ENCODE assay signal across 8 mouse cellular contexts in genomic region chr2:154603638-154604153, GRCm38 (mm10). TPM values are rescaled to one million over a fixed set of nuclear protein-coding genes. Genes with fewer than 3 reads are reported as not detected.
A peak's percentile ranks its signal among the peaks of the same experiment; 100 is the strongest.
DNase-seq lines count a peak whose midpoint lies in the region; ATAC-seq and TF ChIP-seq lines count a peak whose summit lies in the region.

Gene Pxmp4, minus strand, starts transcription at chr2:154603708.

- no peak for TF ChIP-seq CTCF in liver, embryonic 14.5 days (IDR thresholded peaks at IDR 0.05; ENCODE audit: low read depth)
- TF ChIP-seq CTCF in stomach, postnatal 0 days (IDR thresholded peaks at IDR 0.05; ENCODE audit: low read depth), result no peak

- peak within 1 kb of the TSS; percentile 87 for H3K27ac ChIP-seq in forebrain, embryonic 10.5 days
- H3K27ac ChIP-seq in heart, embryonic 15.5 days, result peak within 1 kb of the TSS; percentile 73
- H3K27ac ChIP-seq in liver, embryonic 14.5 days, result peak within 1 kb of the TSS; percentile 92
- no peak within 1 kb of the TSS for H3K27ac ChIP-seq in neural tube, embryonic 11.5 days (ENCODE audit: low read depth, low read length)
- H3K27ac ChIP-seq in stomach, postnatal 0 days (replicated peaks), result peak within 1 kb of the TSS; percentile 93

- H3K9ac ChIP-seq in heart, embryonic 15.5 days, result peak within 1 kb of the TSS; percentile 78
- H3K9ac ChIP-seq in liver, embryonic 14.5 days (replicated peaks), result peak within 1 kb of the TSS; percentile 93
- H3K9ac ChIP-seq in neural tube, embryonic 11.5 days (ENCODE audit: low read length), result peak within 1 kb of the TSS; percentile 67
- peak within 1 kb of the TSS; percentile 96 for H3K9ac ChIP-seq in stomach, postnatal 0 days (ENCODE audit: low read length)

- ATAC-seq in heart, embryonic 15.5 days (replicated peaks; ENCODE audit: insufficient number of reproducible peaks, insufficient read depth, low FRiP score, low read depth), result peak; percentile 100
- ATAC-seq in liver, embryonic 14.5 days (ENCODE audit: insufficient read depth), result peak; percentile 100
- peak; percentile 100 for ATAC-seq in neural tube, embryonic 11.5 days (ENCODE audit: insufficient read depth, low FRiP score, low TSS enrichment)
- peak; percentile 100 for ATAC-seq in stomach, postnatal 0 days (ENCODE audit: low FRiP score, low TSS enrichment)

- no peak for TF ChIP-seq EP300 in liver, embryonic 14.5 days (IDR thresholded peaks at IDR 0.05; ENCODE audit: low read depth)
- TF ChIP-seq EP300 in stomach, postnatal 0 days (optimal IDR thresholded peaks at IDR 0.05), result no peak

- 1% methylated on average over 13 of the region's 13 CpGs for WGBS in forebrain, embryonic 10.5 days
- under 1% methylated on average over 13 of the region's 13 CpGs for WGBS in heart, embryonic 15.5 days
- under 1% methylated on average over 13 of the region's 13 CpGs for WGBS in liver, embryonic 14.5 days (ENCODE audit: insufficient replicate concordance)
- 2% methylated on average over 13 of the region's 13 CpGs for WGBS in neural tube, embryonic 11.5 days
- under 1% methylated on average over 13 of the region's 13 CpGs for WGBS in stomach, postnatal 0 days

- no peaks in the 10 kb centered on the region for H3K36me3 ChIP-seq in forebrain, embryonic 10.5 days (replicated peaks)
- H3K36me3 ChIP-seq in heart, embryonic 15.5 days, result no peaks in the 10 kb centered on the region
- no peaks in the 10 kb centered on the region for H3K36me3 ChIP-seq in liver, embryonic 14.5 days (replicated peaks; ENCODE audit: control insufficient read depth, insufficient read depth, low read depth)
- H3K36me3 ChIP-seq in neural tube, embryonic 11.5 days (ENCODE audit: control insufficient read depth, insufficient read depth, low read length), result no peaks in the 10 kb centered on the region
- no peaks in the 10 kb centered on the region for H3K36me3 ChIP-seq in stomach, postnatal 0 days (ENCODE audit: control insufficient read depth, insufficient read depth, low read length)

- peaks cover 16% of the 10 kb centered on the region for H3K4me1 ChIP-seq in forebrain, embryonic 10.5 days
- peaks cover 12% of the 10 kb centered on the region for H3K4me1 ChIP-seq in heart, embryonic 15.5 days (replicated peaks)
- H3K4me1 ChIP-seq in liver, embryonic 14.5 days (replicated peaks; ENCODE audit: control insufficient read depth in 2 of 2, insufficient read depth in 2 of 2, low read length in 1 of 2), result peaks cover 14 to 21% of the 10 kb centered on the region in 2 experiments
- no peaks in the 10 kb centered on the region for H3K4me1 ChIP-seq in neural tube, embryonic 11.5 days (ENCODE audit: control insufficient read depth, insufficient read depth, low read length)
- no peaks in the 10 kb centered on the region; the same call in 1 of the 2 replicates for H3K4me1 ChIP-seq in stomach, postnatal 0 days (replicated peaks; ENCODE audit: control insufficient read depth, insufficient read depth)

- DNase-seq in CD8-positive naive resting alpha-beta T cell, adult 2 months (ENCODE audit: low read depth in 2 of 2, low spot score in 2 of 2), result peak; percentile 94 to 98
- peak; percentile 98 for DNase-seq in c-Kit-positive CD71-negative TER-119-negative erythroid progenitor cells, embryonic 14.5 days (ENCODE audit: low read depth)
- DNase-seq in forebrain, embryonic 10.5 days (ENCODE audit: extremely low spot score, low spot score), result peak; percentile 90
- peak; percentile 99 to 100 for DNase-seq in kidney, postnatal 25 days
- peak; percentile 99 for DNase-seq in liver, embryonic 14.5 days (ENCODE audit: low read depth in 3 of 3, low spot score in 3 of 3)
- peak; percentile 96 for DNase-seq in neural tube, embryonic 11.5 days (ENCODE audit: low spot score)
- peak; percentile 97 for DNase-seq in stomach, postnatal 0 days (ENCODE audit: low spot score)

- no peaks in the 10 kb centered on the region for H3K9me3 ChIP-seq in forebrain, embryonic 10.5 days
- H3K9me3 ChIP-seq in heart, embryonic 15.5 days (replicated peaks), result no peaks in the 10 kb centered on the region
- no peaks in the 10 kb centered on the region for H3K9me3 ChIP-seq in liver, embryonic 14.5 days (ENCODE audit: control insufficient read depth, low read length)
- no peaks in the 10 kb centered on the region for H3K9me3 ChIP-seq in neural tube, embryonic 11.5 days (ENCODE audit: control insufficient read depth, low read length)
- no peaks in the 10 kb centered on the region for H3K9me3 ChIP-seq in stomach, postnatal 0 days (ENCODE audit: control insufficient read depth, low read length)

- H3K4me3 ChIP-seq in forebrain, embryonic 10.5 days, result peak within 1 kb of the TSS; percentile 77
- H3K4me3 ChIP-seq in heart, embryonic 15.5 days, result peak within 1 kb of the TSS; percentile 69
- peak within 1 kb of the TSS; percentile 70 to 87 for H3K4me3 ChIP-seq in liver, embryonic 14.5 days (ENCODE audit: insufficient read depth in 1 of 2, low read depth in 2 of 2, low read length in 2 of 2)
- H3K4me3 ChIP-seq in neural tube, embryonic 11.5 days (ENCODE audit: low read depth, low read length), result peak within 1 kb of the TSS; percentile 53
- H3K4me3 ChIP-seq in stomach, postnatal 0 days (ENCODE audit: low read depth, low read length), result peak within 1 kb of the TSS; percentile 86

- peak within 1 kb of the TSS; percentile 68 for H3K4me2 ChIP-seq in heart, embryonic 15.5 days
- H3K4me2 ChIP-seq in liver, embryonic 14.5 days (ENCODE audit: low read depth), result peak within 1 kb of the TSS; percentile 95
- peak within 1 kb of the TSS; percentile 56 for H3K4me2 ChIP-seq in neural tube, embryonic 11.5 days (ENCODE audit: low read depth)
- peak within 1 kb of the TSS; percentile 85 for H3K4me2 ChIP-seq in stomach, postnatal 0 days (replicated peaks; ENCODE audit: low read depth)

- H3K27me3 ChIP-seq in forebrain, embryonic 10.5 days (ENCODE audit: poor library complexity, severe bottlenecking), result peaks cover 4% of the 10 kb centered on the region
- H3K27me3 ChIP-seq in heart, embryonic 15.5 days, result peaks cover 4% of the 10 kb centered on the region; the same call in 1 of the 2 replicates
- H3K27me3 ChIP-seq in liver, embryonic 14.5 days (ENCODE audit: control insufficient read depth, insufficient read depth, low read length), result no peaks in the 10 kb centered on the region
- H3K27me3 ChIP-seq in neural tube, embryonic 11.5 days (ENCODE audit: control insufficient read depth, insufficient read depth, low read length), result no peaks in the 10 kb centered on the region
- no peaks in the 10 kb centered on the region for H3K27me3 ChIP-seq in stomach, postnatal 0 days (ENCODE audit: control insufficient read depth, insufficient read depth, low read length)

RNA-seq across cellular contexts. Expression of gene Pxmp4, which starts in this region (rescaled TPM):
- polyA plus RNA-seq in forebrain, embryonic 10.5 days (2016; fragmentation: Nextera tagmentation; extraction: Ambion mirVana), result 9.3 and 12.4 TPM in 2 replicates
- polyA plus RNA-seq in heart, embryonic 15.5 days (2015; fragmentation: Nextera tagmentation; extraction: Ambion mirVana), result 24.6 and 27.1 TPM in 2 replicates
- 18.7 and 27.6 TPM in 2 replicates for polyA plus RNA-seq in liver, embryonic 14.5 days (2012; rRNA removed)
- 30.2 and 35.4 TPM in 2 replicates for polyA plus RNA-seq in liver, embryonic 14.5 days (2014; fragmentation: Nextera tagmentation; extraction: Ambion mirVana)
- 14.5 and 15.1 TPM in 2 replicates for polyA plus RNA-seq in neural tube, embryonic 11.5 days (2014; fragmentation: Nextera tagmentation; extraction: Ambion mirVana)
- 49.7 and 52.8 TPM in 2 replicates for polyA plus RNA-seq in stomach, postnatal 0 days (2015; fragmentation: Nextera tagmentation; extraction: Ambion mirVana)
